Mouse (Mus musculus) MEL (cell line): ENCODE measurements around the gene Pde8b.

ENCODE experiments used
- CHD1 ChIP-seq: IDR thresholded peaks from 2 replicates; pipeline ENCODE4 v1.6.1; 2012; ENCODE audit warnings: low read depth, mild to moderate bottlenecking, inconsistent platforms, low read length, improper control_type of control experiment
- CHD2 ChIP-seq: IDR thresholded peaks from 2 replicates; pipeline ENCODE4 v1.6.1; 2011; ENCODE audit warnings: low read length, improper control_type of control experiment
- CTCF ChIP-seq, 3 experiments: IDR thresholded peaks in 2 of 3; conservative IDR thresholded peaks in 1 of 3; 2 replicates each; pipeline ENCODE4 v1.5.1; 2011 to 2012; ENCODE audit warnings: low read length in 3 of 3, low read depth in 2 of 3, mild to moderate bottlenecking in 2 of 3, improper control_type of control experiment in 1 of 3, inconsistent platforms in 1 of 3, mixed read lengths in 1 of 3, moderate library complexity in 1 of 3; ENCODE audit not compliant: control insufficient read depth in 1 of 3, insufficient read depth in 1 of 3, poor library complexity in 1 of 3, severe bottlenecking in 1 of 3
- E2F4 ChIP-seq: IDR thresholded peaks from 2 replicates; pipeline ENCODE4 v1.6.1; 2011; ENCODE audit warnings: low read depth, low read length, improper control_type of control experiment, borderline replicate concordance
- GATA1 ChIP-seq: IDR thresholded peaks from 2 replicates; pipeline ENCODE4 v1.6.1; 2011; ENCODE audit warnings: low read depth, low read length, improper control_type of control experiment
- HCFC1 ChIP-seq: IDR thresholded peaks from 2 replicates; pipeline ENCODE4 v1.6.1; 2012; ENCODE audit warnings: low read depth, mild to moderate bottlenecking, inconsistent platforms, low read length, improper control_type of control experiment, moderate library complexity
- MAFK ChIP-seq: IDR thresholded peaks from 2 replicates; pipeline ENCODE4 v1.6.1; 2011; ENCODE audit warnings: low read depth, mild to moderate bottlenecking, low read length, improper control_type of control experiment, borderline replicate concordance
- MAX ChIP-seq: IDR thresholded peaks from 2 replicates; pipeline ENCODE4 v1.6.1; 2011; ENCODE audit warnings: low read length, improper control_type of control experiment
- MYC ChIP-seq: IDR thresholded peaks from 2 replicates; pipeline ENCODE4 v1.6.1; 2011; ENCODE audit warnings: low read depth, mild to moderate bottlenecking, low read length, improper control_type of control experiment, moderate library complexity
- POLR2A ChIP-seq, 2 experiments: IDR thresholded peaks; 2 replicates each; pipeline ENCODE4 v1.6.1; 2011 to 2012; ENCODE audit warnings: low read length in 2 of 2, mild to moderate bottlenecking in 2 of 2, control low read depth in 1 of 2, improper control_type of control experiment in 1 of 2, low read depth in 1 of 2, moderate library complexity in 1 of 2; ENCODE audit not compliant: control insufficient read depth in 1 of 2, insufficient read depth in 1 of 2, poor library complexity in 1 of 2
- RAD21 ChIP-seq: IDR thresholded peaks from 2 replicates; pipeline ENCODE4 v1.6.1; 2011; ENCODE audit warnings: mild to moderate bottlenecking, low read depth, low read length, improper control_type of control experiment
- ZC3H11A ChIP-seq: IDR thresholded peaks from 2 replicates; pipeline ENCODE4 v1.6.1; 2012; ENCODE audit warnings: low read depth, mild to moderate bottlenecking, inconsistent platforms, low read length, improper control_type of control experiment

- TF ChIP-seq POLR2A (IDR thresholded peaks at IDR 0.05; ENCODE audit: control insufficient read depth in 1 of 2, insufficient read depth in 1 of 2, low read depth in 1 of 2, low read length in 2 of 2, poor library complexity in 1 of 2) (no peak), ZC3H11A (no peak), RAD21 (no peak), E2F4 (no peak), CTCF (IDR thresholded peaks at IDR 0.05 in 2 of 3, conservative IDR thresholded peaks at IDR 0.05 in 1 of 3; ENCODE audit: control insufficient read depth in 1 of 3, insufficient read depth in 1 of 3, low read depth in 2 of 3, low read length in 3 of 3, poor library complexity in 1 of 3, severe bottlenecking in 1 of 3) (no peak), HCFC1 (no peak), MAFK (no peak), CHD2 (no peak), MAX (no peak), GATA1 (no peak), CHD1 (no peak), MYC (no peak)
These were observed 199.7 kb downstream of the Pde8b start for GRCm38 (mm10) chr13:95050398-95050797.
